Mouse (Mus musculus): ENCODE results near the gene Asgr1. TPM values are rescaled to one million over a fixed set of nuclear protein-coding genes. Genes with fewer than 3 reads are reported as not detected.
"Not testable (repeated sequence)": the region's sequence is repeated elsewhere in the genome, so short reads cannot be mapped to it uniquely, and the experiment has no call there.

The Asgr1 gene
- total RNA-seq (2022), result 1 to 10 TPM in 1 of 4 experiments, under 1 TPM in 3; 0.79 to 3.0 (median 0.90) TPM

- DNase-seq (ENCODE audit: low spot score in 2 of 2), result no peak
Measured at GRCm38 (mm10) chr11:70053898-70054570, at the start of gene Asgr1. Gene Asgr1 (plus strand): TSS chr11:70054085.

- no peak for DNase-seq (ENCODE audit: low spot score in 2 of 2)
Measured at GRCm38 (mm10) chr11:70005521-70005920, 48.4 kb upstream of the Asgr1 start.

- DNase-seq (ENCODE audit: low spot score in 2 of 2), result no peak
Measured at GRCm38 (mm10) chr11:70010033-70010432, 43.9 kb upstream of the Asgr1 start.

- no peak for DNase-seq (ENCODE audit: low spot score in 2 of 2)
Measured at GRCm38 (mm10) chr11:70010548-70010947, 43.3 kb upstream of the Asgr1 start.

- no peak for DNase-seq (ENCODE audit: low spot score in 2 of 2)
Measured at GRCm38 (mm10) chr11:70010961-70011360, 42.9 kb upstream of the Asgr1 start.

- no peak for DNase-seq (ENCODE audit: low spot score in 2 of 2)
Measured at GRCm38 (mm10) chr11:70012931-70013330, 41.0 kb upstream of the Asgr1 start.

GRCm38 (mm10) chr11:70013408-70013807, 40.5 kb upstream of the Asgr1 start:
- DNase-seq (ENCODE audit: low spot score in 2 of 2), result no peak

- DNase-seq (ENCODE audit: low spot score in 2 of 2), result no peak
Measured at GRCm38 (mm10) chr11:70014051-70014450, 39.8 kb upstream of the Asgr1 start.

- DNase-seq (ENCODE audit: low spot score in 2 of 2), result peak; percentile 79 to 82
Measured at GRCm38 (mm10) chr11:70014880-70015558, 38.9 kb upstream of the Asgr1 start, which contains the start of gene Acadvl. Gene Acadvl (minus strand): TSS chr11:70015411.

GRCm38 (mm10) chr11:70015677-70016076, 38.2 kb upstream of the Asgr1 start:
- no peak for DNase-seq (ENCODE audit: low spot score in 2 of 2)

GRCm38 (mm10) chr11:70016177-70016576, 37.7 kb upstream of the Asgr1 start:
- not testable (repeated sequence) for DNase-seq (ENCODE audit: low spot score in 2 of 2)

GRCm38 (mm10) chr11:70016669-70017068, 37.2 kb upstream of the Asgr1 start, which contains the start of gene Dlg4:
Gene Dlg4 (plus strand): TSS chr11:70016942.
- DNase-seq (ENCODE audit: low spot score in 2 of 2), result no peak

- no peak for DNase-seq (ENCODE audit: low spot score in 2 of 2)
Measured at GRCm38 (mm10) chr11:70017199-70017767, 36.6 kb upstream of the Asgr1 start.

GRCm38 (mm10) chr11:70018131-70018990, 35.5 kb upstream of the Asgr1 start:
- peak in 1 of 2 experiments; percentile 56 for DNase-seq (ENCODE audit: low spot score in 2 of 2)

GRCm38 (mm10) chr11:70019495-70020021, 34.3 kb upstream of the Asgr1 start:
- no peak for DNase-seq (ENCODE audit: low spot score in 2 of 2)

GRCm38 (mm10) chr11:70020022-70020631, 33.8 kb upstream of the Asgr1 start:
- DNase-seq (ENCODE audit: low spot score in 2 of 2), result no peak

GRCm38 (mm10) chr11:70020731-70021263, 33.1 kb upstream of the Asgr1 start:
- peak; percentile 73 to 84 for DNase-seq (ENCODE audit: low spot score in 2 of 2)

- DNase-seq (ENCODE audit: low spot score in 2 of 2), result peak; percentile 98
Measured at GRCm38 (mm10) chr11:70021264-70022132, 32.4 kb upstream of the Asgr1 start.

- no peak for DNase-seq (ENCODE audit: low spot score in 2 of 2)
Measured at GRCm38 (mm10) chr11:70023481-70024150, 30.3 kb upstream of the Asgr1 start.
